Mouse (Mus musculus): ENCODE results near the gene Enthd1. TPM values are rescaled to one million over a fixed set of nuclear protein-coding genes. Genes with fewer than 3 reads are reported as not detected.
A peak's percentile ranks its signal among the peaks of the same experiment; 100 is the strongest.

The Enthd1 gene
- total and polyA plus RNA-seq, 2 experiments from 2014 or later: not detected

- H3K4me2 ChIP-seq (ENCODE audit: low read depth, low read length): no peak overlapping the region
These were observed 4.2 kb upstream of the Enthd1 start for GRCm38 (mm10) chr15:80569205-80569604.

GRCm38 (mm10) chr15:80567731-80568130 is 2.8 kb upstream of the Enthd1 start:
- ATAC-seq (no peak), DNase-seq (ENCODE audit: low spot score) (no peak)
- H3K36me3 ChIP-seq (ENCODE audit: insufficient read depth, low read length): no peaks in the 10 kb centered on the region
- no peaks in the 10 kb centered on the region for H3K27me3 ChIP-seq (ENCODE audit: insufficient read depth, low read length)
- no peaks in the 10 kb centered on the region for H3K9me3 ChIP-seq (ENCODE audit: low read length)
- no peak for TF ChIP-seq CTCF (IDR thresholded peaks at IDR 0.05; ENCODE audit: low read depth)
- no peak overlapping the region for H3K4me3 ChIP-seq (ENCODE audit: low read length)
- H3K4me2 ChIP-seq (ENCODE audit: low read depth, low read length): no peak overlapping the region
- WGBS: 53% methylated on average over 4 of the region's 4 CpGs
- H3K4me1 ChIP-seq (ENCODE audit: insufficient read depth, low read length): no peaks in the 10 kb centered on the region
- no peak overlapping the region for H3K9ac ChIP-seq (replicated peaks; ENCODE audit: low read length)
- H3K27ac ChIP-seq: no peak overlapping the region

More at GRCm38 (mm10) chr15:80569205-80569604, 4.2 kb upstream of the Enthd1 start:
- no peak for ATAC-seq
- Histone ChIP-seq H3K27ac (no peak overlapping the region), H3K27me3 (ENCODE audit: insufficient read depth, low read length) (no peaks in the 10 kb centered on the region), H3K4me1 (ENCODE audit: insufficient read depth, low read length) (no peaks in the 10 kb centered on the region), H3K9me3 (ENCODE audit: low read length) (no peaks in the 10 kb centered on the region), H3K36me3 (ENCODE audit: insufficient read depth, low read length) (no peaks in the 10 kb centered on the region), H3K9ac (replicated peaks; ENCODE audit: low read length) (no peak overlapping the region), H3K4me3 (ENCODE audit: low read length) (no peak overlapping the region)
- no peak for DNase-seq (ENCODE audit: low spot score)
- 84% methylated on average over 7 of the region's 7 CpGs for whole genome bisulfite sequencing
- no peak for TF ChIP-seq CTCF (IDR thresholded peaks at IDR 0.05; ENCODE audit: low read depth)

GRCm38 (mm10) chr15:80567139-80567538 is 2.2 kb upstream of the Enthd1 start:
- Histone ChIP-seq H3K27ac (no peak overlapping the region), H3K4me3 (ENCODE audit: low read length) (no peak overlapping the region), H3K4me1 (ENCODE audit: insufficient read depth, low read length) (no peaks in the 10 kb centered on the region), H3K4me2 (ENCODE audit: low read depth, low read length) (no peak overlapping the region), H3K9ac (replicated peaks; ENCODE audit: low read length) (no peak overlapping the region), H3K36me3 (ENCODE audit: insufficient read depth, low read length) (no peaks in the 10 kb centered on the region), H3K27me3 (ENCODE audit: insufficient read depth, low read length) (no peaks in the 10 kb centered on the region), H3K9me3 (ENCODE audit: low read length) (no peaks in the 10 kb centered on the region)
- 92% methylated on average over 3 of the region's 3 CpGs for WGBS
- no peak for ATAC-seq
- TF ChIP-seq CTCF (IDR thresholded peaks at IDR 0.05; ENCODE audit: low read depth): no peak
- DNase-seq (ENCODE audit: low spot score): no peak

- WGBS: 96% methylated on average over 6 of the region's 6 CpGs
- Histone ChIP-seq H3K27ac (no peak overlapping the region), H3K9ac (replicated peaks; ENCODE audit: low read length) (no peak overlapping the region), H3K4me2 (ENCODE audit: low read depth, low read length) (no peak overlapping the region), H3K27me3 (ENCODE audit: insufficient read depth, low read length) (no peaks in the 10 kb centered on the region), H3K36me3 (ENCODE audit: insufficient read depth, low read length) (no peaks in the 10 kb centered on the region), H3K9me3 (ENCODE audit: low read length) (no peaks in the 10 kb centered on the region), H3K4me3 (ENCODE audit: low read length) (no peak overlapping the region), H3K4me1 (ENCODE audit: insufficient read depth, low read length) (no peaks in the 10 kb centered on the region)
- TF ChIP-seq CTCF (IDR thresholded peaks at IDR 0.05; ENCODE audit: low read depth): no peak
- DNase-seq (ENCODE audit: low spot score): no peak
- ATAC-seq: no peak
These were observed 1.7 kb upstream of the Enthd1 start for GRCm38 (mm10) chr15:80566696-80567095.

GRCm38 (mm10) chr15:80563634-80564208 is 1.2 kb downstream of the Enthd1 start:
- 94% methylated on average over 6 of the region's 6 CpGs for WGBS
- ATAC-seq (no peak), DNase-seq (ENCODE audit: low spot score) (no peak)
- no peak overlapping the region for H3K4me3 ChIP-seq (ENCODE audit: low read length)
- no peaks in the 10 kb centered on the region for H3K4me1 ChIP-seq (ENCODE audit: insufficient read depth, low read length)
- no peaks in the 10 kb centered on the region for H3K27me3 ChIP-seq (ENCODE audit: insufficient read depth, low read length)
- H3K9ac ChIP-seq (replicated peaks; ENCODE audit: low read length): no peak overlapping the region
- no peaks in the 10 kb centered on the region for H3K9me3 ChIP-seq (ENCODE audit: low read length)
- no peaks in the 10 kb centered on the region for H3K36me3 ChIP-seq (ENCODE audit: insufficient read depth, low read length)
- peak; percentile 51 for TF ChIP-seq CTCF (IDR thresholded peaks at IDR 0.05; ENCODE audit: low read depth)
- no peak overlapping the region for H3K4me2 ChIP-seq (ENCODE audit: low read depth, low read length)
- H3K27ac ChIP-seq: no peak overlapping the region

GRCm38 (mm10) chr15:80562446-80562845 is 2.5 kb downstream of the Enthd1 start:
- Histone ChIP-seq H3K27ac (no peak overlapping the region), H3K36me3 (ENCODE audit: insufficient read depth, low read length) (no peaks in the 10 kb centered on the region), H3K9ac (replicated peaks; ENCODE audit: low read length) (no peak overlapping the region), H3K9me3 (ENCODE audit: low read length) (no peaks in the 10 kb centered on the region), H3K4me1 (ENCODE audit: insufficient read depth, low read length) (no peaks in the 10 kb centered on the region), H3K4me2 (ENCODE audit: low read depth, low read length) (no peak overlapping the region), H3K27me3 (ENCODE audit: insufficient read depth, low read length) (no peaks in the 10 kb centered on the region), H3K4me3 (ENCODE audit: low read length) (no peak overlapping the region)
- no peak for TF ChIP-seq CTCF (IDR thresholded peaks at IDR 0.05; ENCODE audit: low read depth)
- DNase-seq (ENCODE audit: low spot score) (no peak), ATAC-seq (no peak)
- 81% methylated on average over 3 of the region's 3 CpGs for WGBS

Data from hindbrain, postnatal 0 days (tissue).